8 mouse cellular contexts compared by ENCODE assay signal in genomic region chr13:48262451-48262969, GRCm38 (mm10). TPM values are rescaled to one million over a fixed set of nuclear protein-coding genes. Genes with fewer than 3 reads are reported as not detected.
DNase-seq lines count a peak whose midpoint lies in the region; ATAC-seq lines count a peak whose summit lies in the region.

No protein-coding gene starts in this region.

- H3K36me3 ChIP-seq in embryonic facial prominence, embryonic 12.5 days: no peaks in the 10 kb centered on the region
- no peaks in the 10 kb centered on the region for H3K36me3 ChIP-seq in stomach, embryonic 15.5 days

- DNase-seq in 3T3-L1 (ENCODE audit: low read depth, low spot score) (peak; percentile 44), R1 (ENCODE audit: low read depth, low spot score) (peak; percentile 17)
- DNase-seq in heart, postnatal 14 days: peak; percentile 5 to 14
- DNase-seq in kidney, postnatal 4 days: peak; percentile 71 to 79
- DNase-seq in mesoderm, embryonic 11.5 days (ENCODE audit: low read depth, low spot score): peak; percentile 28
- no peak for DNase-seq in spleen, postnatal 10 days (ENCODE audit: low spot score in 2 of 2)

- H3K4me1 ChIP-seq in embryonic facial prominence, embryonic 12.5 days: 0 out of 2 replicates have a peak, but pooled peaks cover 5% of the 10 kb centered on the region
- H3K4me1 ChIP-seq in stomach, embryonic 15.5 days: peaks cover 3% of the 10 kb centered on the region; the same call in 1 of the 2 replicates

- peak overlapping the region; percentile 75 for H3K4me3 ChIP-seq in embryonic facial prominence, embryonic 12.5 days
- H3K4me3 ChIP-seq in stomach, embryonic 15.5 days (replicated peaks): peak overlapping the region; percentile 72

- H3K9ac ChIP-seq in embryonic facial prominence, embryonic 12.5 days: peak overlapping the region; percentile 78
- H3K9ac ChIP-seq in stomach, embryonic 15.5 days: peak overlapping the region; percentile 78

- H3K9me3 ChIP-seq in embryonic facial prominence, embryonic 12.5 days: no peaks in the 10 kb centered on the region
- H3K9me3 ChIP-seq in stomach, embryonic 15.5 days: no peaks in the 10 kb centered on the region

- 1% methylated on average over 25 of the region's 25 CpGs for WGBS in embryonic facial prominence, embryonic 12.5 days
- WGBS in stomach, embryonic 15.5 days: under 1% methylated on average over 25 of the region's 25 CpGs

- H3K27ac ChIP-seq in embryonic facial prominence, embryonic 12.5 days: peak overlapping the region; percentile 90
- H3K27ac ChIP-seq in stomach, embryonic 15.5 days: peak overlapping the region; percentile 88; the same call in 1 of the 2 replicates

- intact Hi-C loops in heart, postnatal 14 days (cut with DNase I): no loop called here

- ATAC-seq in embryonic facial prominence, embryonic 12.5 days (ENCODE audit: insufficient number of reproducible peaks, insufficient read depth, low FRiP score, low TSS enrichment): no peak
- no peak for ATAC-seq in stomach, embryonic 15.5 days (ENCODE audit: insufficient read depth, low FRiP score, low read depth)

- H3K27me3 ChIP-seq in embryonic facial prominence, embryonic 12.5 days: no peaks in the 10 kb centered on the region
- no peaks in the 10 kb centered on the region for H3K27me3 ChIP-seq in stomach, embryonic 15.5 days (replicated peaks)

- peak overlapping the region; percentile 95 for H3K4me2 ChIP-seq in embryonic facial prominence, embryonic 12.5 days (replicated peaks)
- H3K4me2 ChIP-seq in stomach, embryonic 15.5 days: peak overlapping the region; percentile 90

RNA-seq across cellular contexts. Expression of gene Id4, which starts 1.5 kb away (rescaled TPM):
- polyA plus RNA-seq in embryonic facial prominence, embryonic 12.5 days (2016; fragmentation: Nextera tagmentation; extraction: Ambion mirVana): 24.7 and 26.7 TPM in 2 replicates
- total RNA-seq in heart, postnatal 14 days (2021): 1 to 10 TPM; 1.1 to 1.8 TPM
- 21.7 and 22.8 TPM in 2 replicates for polyA plus RNA-seq in stomach, embryonic 15.5 days (2015; fragmentation: Nextera tagmentation; extraction: Ambion mirVana)

Comparison
In these comparisons a context has a peak if more than half of its experiments do, and no peak if none do; other contexts are left out.
1. DNase-seq: peak in 3T3-L1 (single experiment), R1 (single experiment), heart, postnatal 14 days (2 of 2), kidney, postnatal 4 days (2 of 2) and mesoderm, embryonic 11.5 days (single experiment); none in spleen, postnatal 10 days (0 of 2).